Mouse (Mus musculus) neural tube, embryonic 13.5 days (tissue): ENCODE data around the gene Lsm14b. TPM values are rescaled to one million over a fixed set of nuclear protein-coding genes. Genes with fewer than 3 reads are reported as not detected.

ENCODE experiments used
- ATAC-seq: fragments of 200-750 bp; cut with Nextera tagmentation; 2 replicates; pipeline ENCODE4 v1.8.0; 2017; ENCODE audit warnings: low read depth, mild to moderate bottlenecking, moderate TSS enrichment, moderate library complexity
- H3K27ac ChIP-seq: fragments of 300-500 bp; sonication (generic); replicated peaks from 2 replicates; pipeline ENCODE4 v1.5.1; 2015; ENCODE audit warnings: moderate library complexity, mild to moderate bottlenecking, inconsistent platforms
- H3K27me3 ChIP-seq: fragments of 300-500 bp; sonication (generic); 2 replicates; pipeline ENCODE4 v1.6.1; 2015; ENCODE audit warnings: mild to moderate bottlenecking, inconsistent platforms
- H3K36me3 ChIP-seq: fragments of 300-500 bp; sonication (generic); 2 replicates; pipeline ENCODE4 v1.6.1; 2015; ENCODE audit warnings: mild to moderate bottlenecking, inconsistent platforms
- H3K4me1 ChIP-seq: fragments of 300-500 bp; sonication (generic); replicated peaks from 2 replicates; pipeline ENCODE4 v1.6.1; 2015; ENCODE audit warnings: inconsistent platforms
- H3K4me2 ChIP-seq: fragments of 300-500 bp; sonication (generic); 2 replicates; pipeline ENCODE4 v1.6.1; 2015; ENCODE audit warnings: inconsistent platforms, mild to moderate bottlenecking, moderate library complexity
- H3K4me3 ChIP-seq: fragments of 300-500 bp; sonication (generic); 2 replicates; pipeline ENCODE4 v1.5.1; 2015; ENCODE audit warnings: mild to moderate bottlenecking, inconsistent platforms
- H3K9ac ChIP-seq: fragments of 300-500 bp; sonication (generic); 2 replicates; pipeline ENCODE4 v1.6.1; 2015; ENCODE audit warnings: moderate library complexity, mild to moderate bottlenecking, inconsistent platforms
- H3K9me3 ChIP-seq: fragments of 300-500 bp; sonication (generic); 2 replicates; pipeline ENCODE4 v1.6.1; 2016; ENCODE audit warnings: inconsistent platforms
- WGBS: fragments of 180-500 bp; shearing (Covaris S2); methylation state at CpG from one replicate; pipeline ENCODE4 v1.1.7; 2015; 5-methylcytosine and 5-hydroxymethylcytosine counted together
- polyA plus RNA-seq: library from polyadenylated mRNA; unstranded; fragments of >200 nt; fragmentation: Nextera tagmentation; extraction: Ambion mirVana; gene quantifications from 2 replicates; pipeline ENCODE4 v1.2.1, GENCODE M21; 2015

Lsm14b gene
- polyA plus RNA-seq, 1 experiment from 2014 or later: 19.7 TPM

DNA sequence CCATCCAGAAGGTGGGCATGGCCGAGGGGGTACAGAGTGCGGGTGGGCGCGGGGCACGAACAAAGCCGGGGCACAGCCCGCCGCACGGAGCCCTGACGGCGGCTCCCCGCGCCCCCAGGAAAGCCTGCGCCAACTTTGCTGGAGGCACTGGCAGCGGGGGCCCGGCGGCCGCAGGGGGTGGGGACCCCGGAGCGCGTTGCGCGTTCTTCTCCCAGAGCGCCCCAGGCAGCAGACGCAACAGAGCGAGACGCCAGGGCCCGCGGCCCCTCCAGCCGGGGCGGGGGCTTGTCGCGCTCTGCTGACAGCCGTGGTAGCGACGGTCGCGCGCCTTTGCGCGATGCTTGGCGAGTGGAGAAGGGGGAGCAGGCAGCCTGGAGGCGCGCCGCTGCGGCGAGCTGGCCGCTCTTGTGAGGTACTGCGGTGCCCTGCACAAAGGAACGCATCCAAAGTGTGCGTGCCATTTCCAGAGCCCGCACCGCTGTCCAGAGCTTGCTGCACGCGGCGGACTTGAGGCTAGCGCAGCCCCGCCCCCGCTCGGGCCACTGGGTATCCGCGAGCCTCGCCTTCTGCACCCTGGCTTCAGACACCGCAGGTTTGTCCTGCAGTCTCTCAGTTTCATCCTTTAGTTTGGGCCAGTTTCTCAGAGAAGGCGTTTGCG is 18.2 kb downstream of the Lsm14b start:
- Histone ChIP-seq H3K9me3 (no peaks in the 10 kb centered on the region), H3K4me1 (peaks cover 50% of the 10 kb centered on the region), H3K9ac (peak overlapping the region; percentile 94), H3K4me3 (peak overlapping the region; percentile 97), H3K4me2 (peak overlapping the region; percentile 80), H3K27me3 (no peaks in the 10 kb centered on the region), H3K36me3 (peaks cover 35% of the 10 kb centered on the region), H3K27ac (peak overlapping the region; percentile 99)
- WGBS: under 1% methylated on average over 61 of the region's 66 CpGs
- peak; percentile 48 for ATAC-seq

DNA sequence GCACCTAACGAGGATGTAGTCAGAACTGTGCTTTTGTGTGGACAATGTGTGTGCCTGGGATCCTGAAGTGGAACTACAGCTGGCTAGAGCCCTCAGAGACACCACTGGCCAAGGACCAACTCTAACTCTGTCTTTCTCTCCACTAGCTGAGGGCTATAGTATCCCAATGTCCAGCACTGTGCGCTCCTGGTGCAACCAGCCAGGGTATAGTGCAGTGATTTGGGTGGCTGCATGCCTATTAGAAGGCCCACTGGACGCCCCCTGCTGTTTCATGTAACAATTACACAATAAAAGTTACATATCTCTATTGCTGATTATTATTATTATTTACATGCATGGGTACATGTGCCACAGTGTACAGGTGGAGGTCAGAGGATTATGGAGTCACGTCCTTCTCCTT is 20.5 kb downstream of the Lsm14b start:
- H3K4me3 ChIP-seq: no peak overlapping the region
- no peaks in the 10 kb centered on the region for H3K9me3 ChIP-seq
- H3K4me2 ChIP-seq: no peak overlapping the region
- no peaks in the 10 kb centered on the region for H3K27me3 ChIP-seq
- H3K4me1 ChIP-seq: peaks cover 37% of the 10 kb centered on the region
- H3K9ac ChIP-seq: 0 out of 2 replicates have a peak overlapping the region, but pooled peaks have one; percentile 8
- 59% methylated on average over 4 of the region's 4 CpGs for WGBS
- no peak for ATAC-seq
- H3K36me3 ChIP-seq: peaks cover 20% of the 10 kb centered on the region
- no peak overlapping the region for H3K27ac ChIP-seq

DNA sequence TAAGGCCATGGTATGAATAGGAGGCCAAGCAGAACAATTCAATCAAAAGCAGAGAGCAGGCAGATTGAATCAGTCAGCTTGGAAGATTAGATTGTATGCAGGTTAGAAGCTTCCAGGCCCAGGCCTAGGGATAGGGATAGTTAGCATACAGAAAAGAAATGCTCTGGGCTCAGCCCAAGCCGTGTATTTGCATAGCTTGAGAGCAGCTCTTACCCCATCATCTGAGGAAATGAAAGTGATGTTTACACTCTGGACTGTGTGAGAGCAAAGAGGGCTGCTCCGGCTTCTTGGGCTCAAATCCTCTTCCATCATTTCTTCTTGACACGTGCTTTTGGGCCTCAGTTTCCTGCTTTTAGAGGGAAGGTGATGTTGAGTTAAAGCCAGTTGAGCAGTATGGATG is 22.8 kb downstream of the Lsm14b start:
- H3K4me2 ChIP-seq: no peak overlapping the region
- ATAC-seq: no peak
- no peak overlapping the region for H3K9ac ChIP-seq
- peaks cover 31% of the 10 kb centered on the region for H3K4me1 ChIP-seq
- H3K4me3 ChIP-seq: no peak overlapping the region
- peaks cover 24% of the 10 kb centered on the region for H3K36me3 ChIP-seq
- no peak overlapping the region for H3K27ac ChIP-seq
- H3K9me3 ChIP-seq: no peaks in the 10 kb centered on the region
- WGBS: 94% methylated on average over 3 of the region's 3 CpGs
- H3K27me3 ChIP-seq: no peaks in the 10 kb centered on the region

- Histone ChIP-seq H3K4me2 (no peak overlapping the region), H3K27me3 (no peaks in the 10 kb centered on the region), H3K36me3 (peaks cover 29% of the 10 kb centered on the region), H3K4me3 (no peak overlapping the region), H3K9me3 (no peaks in the 10 kb centered on the region), H3K9ac (no peak overlapping the region), H3K4me1 (peaks cover 30% of the 10 kb centered on the region), H3K27ac (no peak overlapping the region)
- ATAC-seq: no peak
- 94% methylated on average over 18 of the region's 18 CpGs for WGBS
These were observed 23.3 kb downstream of the Lsm14b start for GRCm38 (mm10) chr2:180047980-180048635.

- Histone ChIP-seq H3K4me2 (no peak overlapping the region), H3K27ac (no peak overlapping the region), H3K9me3 (no peaks in the 10 kb centered on the region), H3K4me3 (no peak overlapping the region), H3K27me3 (no peaks in the 10 kb centered on the region), H3K9ac (peak overlapping the region; percentile 17; the same call in 1 of the 2 replicates), H3K4me1 (0 out of 2 replicates have a peak, but pooled peaks cover 6% of the 10 kb centered on the region), H3K36me3 (peaks cover 58% of the 10 kb centered on the region)
- 0 out of 2 replicates have a peak, but pooled peaks have one; percentile 38 for ATAC-seq
- 22% methylated on average over 5 of the region's 5 CpGs for whole genome bisulfite sequencing
These were observed 26.2 kb downstream of the Lsm14b start for GRCm38 (mm10) chr2:180050986-180051385.

DNA sequence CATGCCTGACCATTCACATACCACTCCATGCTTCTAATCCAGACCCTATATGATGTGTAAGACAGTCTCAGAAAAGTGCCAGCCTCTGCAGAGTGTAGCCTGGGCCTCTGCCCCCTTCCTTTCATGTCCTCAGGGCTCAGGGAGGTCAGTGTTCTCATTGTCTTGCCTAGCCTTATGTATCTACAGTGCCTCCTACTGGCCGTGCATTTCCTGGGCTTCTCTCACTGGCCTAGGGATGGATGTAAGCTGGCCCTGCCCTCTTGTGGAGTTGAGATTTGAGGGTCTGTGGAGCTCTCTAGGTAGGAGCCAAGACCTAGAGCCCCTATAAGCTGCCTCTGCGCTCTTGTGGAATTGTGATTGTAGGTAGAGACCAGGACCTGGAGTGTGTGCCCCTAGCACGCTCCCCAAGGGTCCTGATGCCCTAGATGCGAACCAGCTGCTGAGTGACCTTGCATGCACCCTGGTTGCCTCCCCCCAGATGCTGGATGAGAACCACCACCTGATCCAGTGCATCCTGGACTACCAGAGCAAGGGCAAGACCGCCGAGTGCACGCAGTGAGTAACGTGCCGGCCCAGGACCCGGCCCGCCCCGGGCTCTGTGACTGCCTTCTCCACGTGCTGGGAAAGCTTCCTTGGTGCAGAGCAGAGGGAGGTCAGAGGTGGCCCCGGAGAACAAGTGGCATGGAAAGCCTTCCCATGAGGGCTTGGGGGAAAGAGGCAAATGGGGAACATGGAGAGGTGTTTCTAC is 27.4 kb downstream of the Lsm14b start:
- H3K4me3 ChIP-seq: no peak overlapping the region
- peak; percentile 26; the same call in 1 of the 2 replicates for ATAC-seq

GRCm38 (mm10) chr2:180053001-180053400 is 28.2 kb downstream of the Lsm14b start:
- Histone ChIP-seq H3K9ac (no peak overlapping the region), H3K9me3 (no peaks in the 10 kb centered on the region), H3K4me1 (0 out of 2 replicates have a peak, but pooled peaks cover 6% of the 10 kb centered on the region), H3K27ac (no peak overlapping the region), H3K27me3 (no peaks in the 10 kb centered on the region), H3K4me2 (no peak overlapping the region), H3K4me3 (no peak overlapping the region), H3K36me3 (peaks cover 60% of the 10 kb centered on the region)
- 96% methylated on average over 9 of the region's 9 CpGs for WGBS
- ATAC-seq: no peak

More for the DNA sequence above, 27.4 kb downstream of the Lsm14b start:
- 0 out of 2 replicates have a peak, but pooled peaks cover 6% of the 10 kb centered on the region for H3K4me1 ChIP-seq
- H3K9ac ChIP-seq: no peak overlapping the region
- H3K4me2 ChIP-seq: no peak overlapping the region
- no peaks in the 10 kb centered on the region for H3K27me3 ChIP-seq
- peaks cover 58% of the 10 kb centered on the region for H3K36me3 ChIP-seq
- WGBS: 87% methylated on average over 14 of the region's 14 CpGs
- no peaks in the 10 kb centered on the region for H3K9me3 ChIP-seq
- no peak overlapping the region for H3K27ac ChIP-seq

DNA sequence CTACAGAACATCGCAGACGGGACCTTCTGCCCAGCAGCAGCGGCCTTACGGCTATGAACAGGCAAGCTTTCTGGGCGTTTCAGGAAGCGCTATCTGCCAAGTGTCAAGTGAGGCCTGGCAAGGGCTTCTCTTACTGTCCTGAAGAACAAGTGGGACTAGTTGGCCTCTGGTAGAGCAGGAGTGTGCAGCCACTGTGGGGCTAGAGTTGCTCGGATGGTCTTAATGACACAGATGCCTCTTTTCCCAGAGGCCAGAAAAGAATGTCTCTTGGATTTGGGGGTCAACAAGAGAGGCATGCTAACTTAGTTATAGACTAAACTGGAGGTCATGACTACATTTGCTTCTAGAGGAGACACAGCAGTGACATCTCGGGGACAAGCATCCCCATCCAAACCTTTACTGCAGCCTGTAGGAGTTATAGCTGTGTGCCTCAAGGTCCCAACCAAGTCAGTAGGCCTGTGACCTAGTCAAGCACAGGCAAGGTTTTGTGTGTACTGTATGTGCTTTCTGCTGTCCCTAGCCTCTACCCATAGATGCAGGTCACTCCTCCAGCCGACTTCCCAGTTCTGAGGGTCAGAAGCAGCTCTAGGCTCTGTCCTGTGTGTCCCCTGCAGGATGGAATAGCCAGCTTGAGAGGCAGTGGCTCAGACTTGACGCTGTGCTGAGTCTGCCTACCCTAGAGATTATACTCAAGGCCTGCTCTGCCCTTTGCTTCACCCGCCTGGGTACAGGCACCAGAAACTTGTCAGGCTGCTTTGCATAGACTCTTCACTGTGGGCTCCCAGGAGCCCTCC is 38.7 kb downstream of the Lsm14b start:
- H3K27ac ChIP-seq: no peak overlapping the region
- no peaks in the 10 kb centered on the region for H3K4me1 ChIP-seq
- no peaks in the 10 kb centered on the region for H3K27me3 ChIP-seq
- no peak overlapping the region for H3K4me2 ChIP-seq
- H3K4me3 ChIP-seq: no peak overlapping the region
- no peak for ATAC-seq
- peaks cover 80% of the 10 kb centered on the region for H3K36me3 ChIP-seq
- 94% methylated on average over 11 of the region's 11 CpGs for WGBS
- no peaks in the 10 kb centered on the region for H3K9me3 ChIP-seq
- no peak overlapping the region for H3K9ac ChIP-seq

DNA sequence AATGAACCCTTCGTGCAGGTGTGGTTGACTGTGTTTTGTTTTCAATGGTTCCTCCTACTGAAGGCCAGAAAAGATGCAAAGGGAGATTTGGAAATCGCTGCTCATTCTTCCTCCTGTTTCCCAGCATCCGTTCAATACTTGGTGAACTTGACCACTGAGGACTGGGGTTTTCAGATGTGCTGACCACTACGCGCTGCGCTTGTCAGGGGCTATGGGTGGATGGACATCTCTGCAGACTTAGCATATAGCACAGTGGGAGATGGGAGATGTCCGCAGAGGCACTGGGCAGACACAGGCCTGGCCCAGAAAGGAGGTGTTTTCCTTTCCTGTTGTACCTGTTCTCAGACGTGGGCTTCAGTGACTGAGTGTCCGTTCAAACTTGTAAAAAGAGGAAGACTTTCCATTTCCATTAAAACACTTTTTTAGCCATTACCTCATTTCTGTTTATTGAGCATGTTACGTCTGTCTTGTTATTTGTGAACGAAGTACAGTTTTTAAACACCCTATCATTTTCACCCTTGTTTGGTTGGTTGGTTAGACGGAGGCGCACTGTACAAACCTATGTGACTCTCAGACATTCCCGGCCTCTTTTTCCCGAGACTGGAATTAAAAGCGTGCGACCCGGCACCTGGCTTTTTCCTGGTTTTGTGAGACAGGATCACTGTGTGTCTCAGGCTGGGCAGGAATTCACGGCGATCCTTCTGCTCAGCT is 45.1 kb downstream of the Lsm14b start:
- WGBS: 37% methylated on average over 20 of the region's 20 CpGs
- Histone ChIP-seq H3K36me3 (peaks cover 32% of the 10 kb centered on the region), H3K27ac (peak overlapping the region; percentile 90), H3K4me3 (peak overlapping the region; percentile 70), H3K27me3 (no peaks in the 10 kb centered on the region), H3K9me3 (no peaks in the 10 kb centered on the region), H3K9ac (peak overlapping the region; percentile 85), H3K4me1 (peaks cover 19% of the 10 kb centered on the region), H3K4me2 (peak overlapping the region; percentile 74)
- peak; percentile 30; the same call in 1 of the 2 replicates for ATAC-seq

GRCm38 (mm10) chr2:180070481-180071453 is 46.0 kb downstream of the Lsm14b start, which contains the start of gene Mtg2:
Mtg2 (plus strand) TSS chr2:180070588.
- no peaks in the 10 kb centered on the region for H3K27me3 ChIP-seq
- peaks cover 28% of the 10 kb centered on the region for H3K36me3 ChIP-seq
- peak within 1 kb of the TSS; percentile 85 for H3K9ac ChIP-seq
- peaks cover 19% of the 10 kb centered on the region for H3K4me1 ChIP-seq
- H3K4me3 ChIP-seq: peak within 1 kb of the TSS; percentile 70
- H3K9me3 ChIP-seq: no peaks in the 10 kb centered on the region
- H3K27ac ChIP-seq: peak within 1 kb of the TSS; percentile 90
- peak; percentile 97 for ATAC-seq
- H3K4me2 ChIP-seq: peak within 1 kb of the TSS; percentile 74
- 5% methylated on average over 57 of the region's 58 CpGs for WGBS
